Mouse (Mus musculus) adrenal gland, adult 18-20 months (tissue): ENCODE measurements around the gene Fabp2. TPM values are rescaled to one million over a fixed set of nuclear protein-coding genes. Genes with fewer than 3 reads are reported as not detected.

Experiments used
- DNase-seq, 2 experiments: peaks; one replicate each; pipeline ENCODE4 v3.0.0; 2021 to 2022; ENCODE audit warnings: low spot score in 2 of 2
- long read RNA-seq, 2 experiments: library from polyadenylated mRNA; stranded (forward); transcript quantifications; one replicate each; pipeline ENCODE4 v2.0.0; 2021
- total RNA-seq, 2 experiments: library from RNA; stranded (reverse); gene quantifications; 1 replicate in 1 of 2; 2 replicates in 1 of 2; pipeline ENCODE4 v1.2.3; 2021

The Fabp2 gene
- total RNA-seq = not detected
- long read RNA-seq, experiment 1 = 0 reads
- long read RNA-seq, experiment 2 = 0 reads

DNA sequence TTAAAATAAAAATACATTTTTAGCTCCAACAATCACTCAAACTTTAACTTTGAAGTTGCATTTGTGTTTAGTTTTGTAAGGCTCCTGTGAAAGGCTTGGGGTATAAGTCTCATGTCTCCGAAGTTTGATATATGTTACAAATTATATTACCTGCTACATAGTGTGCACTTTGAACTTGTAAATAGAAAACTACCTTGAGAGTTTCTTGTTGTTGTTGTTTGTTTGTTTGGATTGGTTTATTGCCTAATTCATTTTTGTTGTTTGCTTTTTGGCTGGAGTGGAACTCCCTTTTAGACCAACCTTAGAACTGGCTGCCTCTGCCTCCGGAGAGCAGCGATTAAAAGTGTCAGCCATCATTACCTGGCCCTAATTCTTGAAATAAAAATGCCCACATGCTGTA is at the start of gene Fabp2:
Fabp2 (plus strand) TSS at position 301 of the 400 bp plus-strand sequence.
- no peak for DNase-seq

DNA sequence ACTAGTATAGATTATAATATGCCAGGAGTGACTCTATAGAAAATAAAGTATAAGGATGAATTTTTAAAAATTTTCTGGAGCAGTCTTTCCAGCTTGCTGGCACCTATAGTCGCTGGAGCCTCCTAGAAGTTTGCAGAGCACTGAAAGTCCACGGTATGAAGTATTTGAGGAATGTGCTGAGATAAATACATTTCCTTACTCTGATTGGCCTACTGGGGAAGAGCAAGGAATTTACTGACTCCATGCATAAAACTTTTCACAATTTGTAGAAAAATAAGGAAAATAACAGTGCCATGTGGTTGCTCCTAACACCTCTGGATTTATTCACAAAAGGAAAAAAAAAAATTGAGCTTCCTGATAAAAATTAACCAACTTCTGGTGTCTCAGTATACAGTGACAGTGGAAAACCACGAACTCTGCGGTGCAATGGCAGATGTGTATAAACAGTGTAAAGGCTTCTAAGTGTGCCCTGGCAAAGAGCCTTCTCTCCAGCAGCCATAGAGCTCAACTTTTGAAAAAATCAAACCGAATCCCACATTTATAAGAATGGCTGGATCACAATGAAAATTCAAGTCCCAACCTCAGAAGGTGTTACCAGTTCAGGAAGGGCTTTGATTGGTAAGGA is 46.4 kb upstream of the Fabp2 start:
- no peak for DNase-seq

GRCm38 (mm10) chr3:122855149-122855548 is 39.7 kb upstream of the Fabp2 start:
- no peak for DNase-seq

- DNase-seq = no peak
Observed at GRCm38 (mm10) chr3:122859829-122860228, 35.0 kb upstream of the Fabp2 start.

DNA sequence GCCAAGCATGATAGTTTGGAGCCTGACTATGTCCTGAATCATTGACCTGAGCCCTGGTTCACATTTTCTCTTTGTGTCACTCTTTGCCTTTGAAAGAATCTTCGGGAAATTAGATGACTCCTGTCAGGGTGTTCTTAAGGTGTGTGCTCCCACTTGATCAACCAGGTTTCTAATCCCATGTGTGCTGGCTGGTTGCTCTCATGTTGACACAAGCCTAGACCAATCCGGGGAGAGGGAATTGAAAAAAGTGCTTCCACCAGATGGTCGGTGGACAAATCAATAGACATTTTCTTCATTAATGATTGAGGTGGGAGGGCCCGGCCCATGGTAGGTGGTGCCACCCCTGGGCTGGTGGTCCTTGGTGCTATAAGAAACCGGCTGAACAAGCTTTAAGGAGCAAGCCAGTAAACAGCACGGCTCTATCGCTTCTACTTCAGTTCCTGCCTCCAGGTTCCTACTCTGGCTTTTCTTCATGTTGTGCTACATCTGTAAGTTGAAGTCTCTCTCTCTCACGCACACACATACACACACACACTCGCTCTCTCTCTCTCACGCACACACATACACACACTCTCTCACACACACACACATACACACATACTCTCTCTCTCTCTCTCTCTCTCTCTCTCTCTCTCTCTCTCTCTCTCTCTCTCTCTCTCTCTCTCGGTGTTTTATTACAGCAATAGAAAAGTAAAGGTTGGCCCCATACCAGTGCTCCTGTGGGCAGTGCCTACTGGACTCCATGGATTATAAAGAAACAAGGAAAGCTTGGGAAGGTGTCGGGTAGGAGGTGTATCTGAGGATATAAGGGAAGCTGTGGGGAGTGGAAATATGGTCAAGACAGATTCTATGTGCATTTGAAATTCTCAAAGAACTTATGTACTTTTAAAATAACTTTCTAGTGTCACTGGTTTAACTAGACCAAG is 34.0 kb upstream of the Fabp2 start:
- no peak for DNase-seq

- no peak for DNase-seq
Observed at GRCm38 (mm10) chr3:122865092-122865491, 29.8 kb upstream of the Fabp2 start.

GRCm38 (mm10) chr3:122868270-122868669 is 26.6 kb upstream of the Fabp2 start:
- no peak for DNase-seq

DNA sequence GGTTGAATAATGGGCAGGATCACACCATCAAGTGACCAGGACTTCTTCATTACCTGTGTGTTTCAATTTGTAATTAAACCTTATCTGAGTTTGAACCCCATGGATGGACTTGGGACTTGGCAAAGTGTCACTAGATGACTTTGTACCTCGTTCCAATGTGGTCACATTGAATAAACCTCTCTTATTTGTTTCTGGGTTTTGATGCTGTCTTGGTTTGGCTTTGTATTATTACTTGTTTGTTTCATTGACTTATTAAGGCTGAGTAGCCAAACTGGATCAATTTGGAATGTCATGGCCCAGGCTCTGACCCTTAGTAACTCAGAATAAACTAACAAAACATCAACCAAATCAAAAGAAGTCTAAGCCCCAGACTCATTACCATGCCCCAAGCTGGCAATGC is 23.3 kb upstream of the Fabp2 start:
- DNase-seq = no peak

- no peak for DNase-seq
Observed at GRCm38 (mm10) chr3:122876870-122877269, 18.0 kb upstream of the Fabp2 start.

- DNase-seq = no peak
Observed at GRCm38 (mm10) chr3:122877543-122877942, 17.3 kb upstream of the Fabp2 start.

GRCm38 (mm10) chr3:122878705-122879315 is 16.1 kb upstream of the Fabp2 start:
- DNase-seq = no peak

- DNase-seq = no peak
Observed at GRCm38 (mm10) chr3:122887505-122888301, 7.2 kb upstream of the Fabp2 start.

DNA sequence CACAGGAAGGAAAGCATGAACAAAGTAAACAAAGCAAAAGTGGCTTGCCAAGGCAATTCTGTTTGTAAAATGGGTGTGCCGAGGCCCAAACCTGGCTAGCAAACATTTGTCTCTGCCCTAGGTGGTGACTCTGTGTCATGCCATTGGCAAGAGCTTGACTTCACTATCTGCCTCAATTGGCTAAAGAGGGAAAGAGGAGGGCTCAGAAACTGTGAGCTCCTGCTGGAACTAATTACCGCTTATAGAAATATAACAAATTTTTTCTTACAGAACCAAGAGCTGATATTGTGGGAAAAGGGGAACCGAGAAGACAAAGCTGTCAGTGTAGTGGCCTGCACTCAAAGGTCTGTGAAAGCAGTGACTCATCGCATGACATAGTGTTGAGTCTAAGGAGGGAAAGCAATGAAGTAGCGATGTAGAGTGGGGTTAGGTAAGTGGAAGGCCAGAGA is 6.5 kb upstream of the Fabp2 start:
- DNase-seq = peak in 1 of 2 experiments; percentile 5

- no peak for DNase-seq
Observed at GRCm38 (mm10) chr3:122895189-122895731, 388 bp downstream of the Fabp2 start.

DNA sequence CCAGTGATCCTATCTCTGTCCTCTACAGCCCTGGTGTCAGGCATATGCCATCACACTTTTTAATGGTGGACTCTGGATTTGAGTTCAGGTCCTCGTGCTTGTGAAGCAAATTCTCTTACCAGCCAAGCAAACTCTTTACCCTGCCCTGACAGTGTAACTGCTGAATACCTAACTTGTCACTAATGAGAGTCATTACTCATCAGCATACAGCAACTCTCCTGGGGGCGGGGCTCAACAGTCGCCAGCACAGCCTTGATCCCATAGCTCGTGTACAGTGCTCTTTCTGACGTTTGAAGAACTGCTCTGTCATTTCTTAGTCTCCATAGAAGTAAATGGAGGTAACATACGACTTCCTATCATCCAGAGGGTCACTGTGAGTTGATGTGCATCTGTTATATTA is 3.4 kb downstream of the Fabp2 start:
- DNase-seq = no peak

DNA sequence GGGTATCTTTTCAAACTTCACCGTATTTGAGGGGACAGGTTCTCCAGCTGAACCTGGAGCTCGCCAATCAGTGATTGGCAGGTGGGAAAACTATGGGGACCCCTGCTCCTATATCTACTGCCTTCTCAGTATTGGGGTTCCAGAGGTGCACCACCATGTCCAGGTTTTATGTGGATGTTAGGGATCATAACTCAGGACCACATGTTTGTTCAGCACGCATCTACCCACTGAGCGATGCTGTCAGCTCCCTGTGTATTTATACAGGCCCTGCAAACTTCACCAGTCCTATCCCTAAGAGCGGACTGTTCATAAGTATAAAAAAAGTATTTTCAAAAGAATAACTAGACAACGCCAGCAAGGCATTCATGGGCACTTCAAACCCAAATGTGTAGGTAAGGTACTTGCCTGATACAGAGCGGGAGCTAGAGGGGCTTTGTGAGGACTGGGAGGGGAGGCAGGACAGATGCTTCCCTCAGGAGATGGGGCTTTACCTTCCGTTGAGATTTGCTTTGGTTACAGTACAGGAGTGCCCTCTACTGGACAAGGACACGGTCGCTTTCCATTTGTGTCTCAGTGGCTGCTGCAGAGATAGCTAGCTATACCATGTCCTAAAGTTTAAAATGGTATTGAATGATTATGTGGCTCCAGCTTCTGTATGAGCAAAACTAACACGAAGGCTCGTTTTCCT is 9.0 kb downstream of the Fabp2 start:
- DNase-seq = peak in 1 of 2 experiments; percentile 15

- DNase-seq = no peak
Observed at GRCm38 (mm10) chr3:122907841-122908240, 13.0 kb downstream of the Fabp2 start.

GRCm38 (mm10) chr3:122915493-122915892 is 20.6 kb downstream of the Fabp2 start:
- no peak for DNase-seq

- no peak for DNase-seq
Observed at GRCm38 (mm10) chr3:122916191-122916680, 21.4 kb downstream of the Fabp2 start.

- no peak for DNase-seq
Observed at GRCm38 (mm10) chr3:122918672-122919071, 23.8 kb downstream of the Fabp2 start.
